Mouse (Mus musculus): ENCODE data around the gene Kctd11. TPM values are rescaled to one million over a fixed set of nuclear protein-coding genes. Genes with fewer than 3 reads are reported as not detected.
A peak's percentile ranks its signal among the peaks of the same experiment; 100 is the strongest.

Gene Kctd11
- polyA plus RNA-seq, 1 experiment: 1.9 TPM

DNA sequence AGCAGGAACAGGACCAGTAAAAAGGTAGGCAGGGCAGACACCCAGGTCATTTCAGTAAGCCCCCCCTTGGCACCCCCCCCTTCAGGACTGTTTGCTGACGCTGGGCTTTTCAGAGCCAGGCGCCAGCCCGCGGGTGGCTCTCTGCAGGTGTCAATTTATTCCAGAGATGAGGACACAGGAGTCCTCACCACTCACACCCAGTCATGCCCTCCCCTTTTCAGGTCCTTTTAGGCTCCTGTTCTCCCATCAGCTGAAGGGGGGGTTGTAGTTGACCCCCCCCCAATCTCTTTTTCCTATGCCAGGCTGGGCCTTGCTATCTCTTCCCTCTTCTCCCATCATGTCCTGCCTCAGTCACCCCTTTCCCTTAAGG lies 45.3 kb downstream of the Kctd11 start:
- no peak for TF ChIP-seq POLR2A (IDR thresholded peaks at IDR 0.05; ENCODE audit: borderline replicate concordance, insufficient read depth, low read length)
- no peak for TF ChIP-seq CTCF (IDR thresholded peaks at IDR 0.05; ENCODE audit: borderline replicate concordance, insufficient read depth, low read depth, low read length)
- WGBS: 5% methylated on average over 3 of the region's 4 CpGs
- Histone ChIP-seq H3K27me3 (ENCODE audit: control insufficient read depth, insufficient read depth, low read length) (no peaks in the 10 kb centered on the region), H3K4me3 (replicated peaks; ENCODE audit: insufficient read depth, low read depth, low read length) (peak overlapping the region; percentile 98), H3K27ac (ENCODE audit: insufficient read depth, low read length) (no peak overlapping the region), H3K4me1 (ENCODE audit: control insufficient read depth, insufficient read depth, low read length) (peaks cover 5% of the 10 kb centered on the region)
- DNase-seq: peak in 1 of 2 experiments; percentile 45

GRCm38 (mm10) chr11:69835326-69835965 lies 45.8 kb downstream of the Kctd11 start:
- DNase-seq: no peak
- no peak for TF ChIP-seq CTCF (IDR thresholded peaks at IDR 0.05; ENCODE audit: borderline replicate concordance, insufficient read depth, low read depth, low read length)
- TF ChIP-seq POLR2A (IDR thresholded peaks at IDR 0.05; ENCODE audit: borderline replicate concordance, insufficient read depth, low read length): no peak
- H3K27ac ChIP-seq (ENCODE audit: insufficient read depth, low read length): no peak overlapping the region
- peak overlapping the region; percentile 98 for H3K4me3 ChIP-seq (replicated peaks; ENCODE audit: insufficient read depth, low read depth, low read length)
- no peaks in the 10 kb centered on the region for H3K27me3 ChIP-seq (ENCODE audit: control insufficient read depth, insufficient read depth, low read length)
- peaks cover 5% of the 10 kb centered on the region for H3K4me1 ChIP-seq (ENCODE audit: control insufficient read depth, insufficient read depth, low read length)
- WGBS: 16% methylated on average over 9 of the region's 9 CpGs

DNA sequence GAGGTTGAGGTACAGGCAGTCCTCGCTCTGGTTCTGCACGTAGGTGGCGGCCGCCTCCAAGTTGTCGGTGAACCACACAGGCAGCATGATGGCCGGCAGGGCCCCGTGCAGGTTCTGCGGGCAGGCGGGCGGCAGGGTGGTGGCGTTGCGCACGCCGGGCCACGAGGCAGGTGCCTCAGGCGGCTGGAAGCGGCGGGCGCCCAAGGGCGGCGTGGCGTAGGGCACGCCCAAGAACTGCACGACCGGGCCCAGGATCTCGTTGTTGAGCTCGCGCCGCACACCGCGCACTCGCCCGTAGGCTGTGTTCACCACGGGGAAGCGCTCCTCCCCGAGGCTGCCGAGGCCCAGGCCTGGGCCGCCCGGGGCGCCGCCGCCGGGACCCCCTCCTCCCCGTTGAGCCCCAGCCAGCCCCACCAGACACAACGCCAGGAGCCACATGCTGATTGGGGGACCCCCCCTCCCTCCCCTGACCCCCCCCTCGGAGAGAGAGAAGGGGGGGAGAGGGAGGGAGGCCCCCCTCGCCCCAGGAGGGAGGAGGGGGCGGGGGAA lies 47.1 kb downstream of the Kctd11 start:
- TF ChIP-seq POLR2A (IDR thresholded peaks at IDR 0.05; ENCODE audit: borderline replicate concordance, insufficient read depth, low read length): no peak
- Histone ChIP-seq H3K4me1 (ENCODE audit: control insufficient read depth, insufficient read depth, low read length) (peaks cover 5% of the 10 kb centered on the region; the same call in 1 of the 2 replicates), H3K27ac (ENCODE audit: insufficient read depth, low read length) (no peak overlapping the region), H3K4me3 (replicated peaks; ENCODE audit: insufficient read depth, low read depth, low read length) (peak overlapping the region; percentile 6), H3K27me3 (ENCODE audit: control insufficient read depth, insufficient read depth, low read length) (no peaks in the 10 kb centered on the region)
- peak; percentile 37 to 57 for DNase-seq
- WGBS: 13% methylated on average over 45 of the region's 48 CpGs

DNA sequence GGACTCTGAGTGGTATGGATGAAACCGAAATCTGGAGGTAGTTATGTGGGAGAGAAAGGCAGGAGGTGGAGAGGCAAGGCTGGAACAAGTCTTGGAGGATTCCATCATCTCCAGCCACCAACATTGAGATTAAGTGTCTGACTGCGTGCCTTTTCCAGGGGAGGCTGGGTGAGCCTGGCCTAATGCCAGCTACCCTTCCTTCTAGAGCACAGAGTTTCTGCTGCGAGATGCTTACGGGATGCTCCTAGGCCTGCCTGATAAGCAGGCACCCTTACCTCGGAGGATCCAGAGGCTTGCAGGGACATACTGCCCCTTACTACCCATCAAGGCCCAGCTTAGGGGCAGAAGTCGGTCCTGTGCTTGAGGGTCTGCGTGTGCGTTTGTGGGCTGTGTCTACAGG lies 47.7 kb downstream of the Kctd11 start:
- no peaks in the 10 kb centered on the region for H3K27me3 ChIP-seq (ENCODE audit: control insufficient read depth, insufficient read depth, low read length)
- no peak for DNase-seq
- 58% methylated on average over 8 of the region's 8 CpGs for WGBS
- TF ChIP-seq CTCF (IDR thresholded peaks at IDR 0.05; ENCODE audit: borderline replicate concordance, insufficient read depth, low read depth, low read length) (no peak), POLR2A (IDR thresholded peaks at IDR 0.05; ENCODE audit: borderline replicate concordance, insufficient read depth, low read length) (no peak)
- H3K27ac ChIP-seq (ENCODE audit: insufficient read depth, low read length): no peak overlapping the region
- H3K4me3 ChIP-seq (replicated peaks; ENCODE audit: insufficient read depth, low read depth, low read length): no peak overlapping the region
- H3K4me1 ChIP-seq (ENCODE audit: control insufficient read depth, insufficient read depth, low read length): peaks cover 5% of the 10 kb centered on the region; the same call in 1 of the 2 replicates

GRCm38 (mm10) chr11:69828832-69829231 lies 52.4 kb downstream of the Kctd11 start:
- TF ChIP-seq POLR2A (IDR thresholded peaks at IDR 0.05; ENCODE audit: borderline replicate concordance, insufficient read depth, low read length) (no peak), CTCF (IDR thresholded peaks at IDR 0.05; ENCODE audit: borderline replicate concordance, insufficient read depth, low read depth, low read length) (no peak)
- WGBS: 47% methylated on average over 5 of the region's 5 CpGs
- DNase-seq: no peak
- Histone ChIP-seq H3K27ac (ENCODE audit: insufficient read depth, low read length) (no peak overlapping the region), H3K4me1 (ENCODE audit: control insufficient read depth, insufficient read depth, low read length) (peaks cover 12% of the 10 kb centered on the region), H3K4me3 (replicated peaks; ENCODE audit: insufficient read depth, low read depth, low read length) (no peak overlapping the region), H3K27me3 (ENCODE audit: control insufficient read depth, insufficient read depth, low read length) (no peaks in the 10 kb centered on the region)

Other genes with a start within 250 kb of the Kctd11 start
- 176 and 183 TPM in 2 replicates for gene Fxr2, start 248.4 kb downstream of the Kctd11 start, polyA plus RNA-seq (2012; rRNA removed)
- gene Sox15, start 226.1 kb downstream of the Kctd11 start, polyA plus RNA-seq (2012; rRNA removed): not detected in 2 replicates
- gene Mpdu1, start 218.8 kb downstream of the Kctd11 start, polyA plus RNA-seq (2012; rRNA removed): 115 and 120 TPM in 2 replicates
- gene Cd68, start 215.3 kb downstream of the Kctd11 start, polyA plus RNA-seq (2012; rRNA removed): 3.7 and 4.5 TPM in 2 replicates
- gene Eif4a1, start 209.0 kb downstream of the Kctd11 start, polyA plus RNA-seq (2012; rRNA removed): 316 and 321 TPM in 2 replicates
- gene Senp3, start 199.3 kb downstream of the Kctd11 start, polyA plus RNA-seq (2012; rRNA removed): 110 and 152 TPM in 2 replicates
- 4.8 and 4.9 TPM in 2 replicates for gene Tnfsf13, start 195.6 kb downstream of the Kctd11 start, polyA plus RNA-seq (2012; rRNA removed)
- 31.2 and 35.3 TPM in 2 replicates for gene Tnfsf12, start 185.6 kb downstream of the Kctd11 start, polyA plus RNA-seq (2012; rRNA removed)
- gene Tnfsfm13, start 185.3 kb downstream of the Kctd11 start, polyA plus RNA-seq (2012; rRNA removed): 3.3 and 4.2 TPM in 2 replicates
- 35.3 and 42.3 TPM in 2 replicates for gene Polr2a, start 122.8 kb downstream of the Kctd11 start, polyA plus RNA-seq (2012; rRNA removed)
- gene Slc35g3, start 119.4 kb downstream of the Kctd11 start, polyA plus RNA-seq (2012; rRNA removed): not detected in 2 replicates
- 69.8 and 71.1 TPM in 2 replicates for gene Zbtb4, start 115.5 kb downstream of the Kctd11 start, polyA plus RNA-seq (2012; rRNA removed)
- 1.6 and 2.9 TPM in 2 replicates for gene Chrnb1, start 85.5 kb downstream of the Kctd11 start, polyA plus RNA-seq (2012; rRNA removed)
- 47.0 and 49.4 TPM in 2 replicates for gene Fgf11, start 79.5 kb downstream of the Kctd11 start, polyA plus RNA-seq (2012; rRNA removed)
- 0.28 and 0.36 TPM in 2 replicates for gene Tmem102, start 75.8 kb downstream of the Kctd11 start, polyA plus RNA-seq (2012; rRNA removed)
- not detected in 2 replicates for gene Gm39566, start 66.1 kb downstream of the Kctd11 start, polyA plus RNA-seq (2012; rRNA removed)
- not detected in 2 replicates for gene Spem2, start 62.9 kb downstream of the Kctd11 start, polyA plus RNA-seq (2012; rRNA removed)
- 1.4 TPM in 2 replicates for gene Spem1, start 59.2 kb downstream of the Kctd11 start, polyA plus RNA-seq (2012; rRNA removed)
- gene Nlgn2, start 43.6 kb downstream of the Kctd11 start, polyA plus RNA-seq (2012; rRNA removed): 116 and 122 TPM in 2 replicates
- gene Tmem256, start 42.9 kb downstream of the Kctd11 start, polyA plus RNA-seq (2012; rRNA removed): 200 and 210 TPM in 2 replicates
- gene Plscr3, start 35.0 kb downstream of the Kctd11 start, polyA plus RNA-seq (2012; rRNA removed): 34.2 and 36.9 TPM in 2 replicates
- 0.21 and 0.39 TPM in 2 replicates for gene Tnk1, start 22.7 kb downstream of the Kctd11 start, polyA plus RNA-seq (2012; rRNA removed)
- not detected in 2 replicates for gene Tmem95, start 3.4 kb downstream of the Kctd11 start, polyA plus RNA-seq (2012; rRNA removed)
- 0.18 and 0.24 TPM in 2 replicates for gene Acap1, start 14.1 kb upstream of the Kctd11 start, polyA plus RNA-seq (2012; rRNA removed)
- gene 2810408A11Rik, start 19.6 kb upstream of the Kctd11 start, polyA plus RNA-seq (2012; rRNA removed): 0.36 and 0.43 TPM in 2 replicates
- gene Neurl4, start 19.7 kb upstream of the Kctd11 start, polyA plus RNA-seq (2012; rRNA removed): 119 and 128 TPM in 2 replicates
- gene Gps2, start 32.5 kb upstream of the Kctd11 start, polyA plus RNA-seq (2012; rRNA removed): 78.9 and 87.5 TPM in 2 replicates
- 514 and 533 TPM in 2 replicates for gene Eif5a, start 40.6 kb upstream of the Kctd11 start, polyA plus RNA-seq (2012; rRNA removed)
- gene Ybx2, start 54.4 kb upstream of the Kctd11 start, polyA plus RNA-seq (2012; rRNA removed): 16.5 and 16.8 TPM in 2 replicates
- 5.9 and 7.2 TPM in 2 replicates for gene Slc2a4, start 66.8 kb upstream of the Kctd11 start, polyA plus RNA-seq (2012; rRNA removed)
- gene Cldn7, start 83.4 kb upstream of the Kctd11 start, polyA plus RNA-seq (2012; rRNA removed): 0.33 TPM in 1 of 2 replicates, not detected in the other
- gene Ctdnep1, start 99.8 kb upstream of the Kctd11 start, polyA plus RNA-seq (2012; rRNA removed): 93.9 and 108 TPM in 2 replicates
- 106 and 109 TPM in 2 replicates for gene Elp5, start 101.1 kb upstream of the Kctd11 start, polyA plus RNA-seq (2012; rRNA removed)
- gene Gabarap, start 109.7 kb upstream of the Kctd11 start, polyA plus RNA-seq (2012; rRNA removed): 344 and 366 TPM in 2 replicates
- 41.8 and 44.4 TPM in 2 replicates for gene Phf23, start 114.4 kb upstream of the Kctd11 start, polyA plus RNA-seq (2012; rRNA removed)
- gene Dvl2, start 119.2 kb upstream of the Kctd11 start, polyA plus RNA-seq (2012; rRNA removed): 27.2 and 28.9 TPM in 2 replicates
- 104 and 112 TPM in 2 replicates for gene Acadvl, start 134.0 kb upstream of the Kctd11 start, polyA plus RNA-seq (2012; rRNA removed)
- 352 and 374 TPM in 2 replicates for gene Dlg4, start 135.5 kb upstream of the Kctd11 start, polyA plus RNA-seq (2012; rRNA removed)
- gene Asgr1, start 172.7 kb upstream of the Kctd11 start, polyA plus RNA-seq (2012; rRNA removed): 13.8 and 17.1 TPM in 2 replicates
- 0.11 and 0.17 TPM in 2 replicates for gene Asgr2, start 211.2 kb upstream of the Kctd11 start, polyA plus RNA-seq (2012; rRNA removed)
- 2.4 and 2.5 TPM in 2 replicates for gene Mgl2, start 248.9 kb upstream of the Kctd11 start, polyA plus RNA-seq (2012; rRNA removed)